Mouse (Mus musculus) forebrain, embryonic 15.5 days (tissue): ENCODE data around the gene Ypel2. TPM values are rescaled to one million over a fixed set of nuclear protein-coding genes. Genes with fewer than 3 reads are reported as not detected.

ENCODE experiments used
- ATAC-seq: fragments of 200-750 bp; cut with Nextera tagmentation; replicated peaks from 2 replicates; pipeline ENCODE4 v1.8.0; 2017; ENCODE audit warnings: mild to moderate bottlenecking, moderate TSS enrichment, moderate library complexity
- H3K27ac ChIP-seq: fragments of 300-500 bp; sonication (generic); replicated peaks from 2 replicates; pipeline ENCODE4 v1.5.1; 2015; ENCODE audit warnings: mild to moderate bottlenecking, inconsistent platforms
- H3K27me3 ChIP-seq: fragments of 300-500 bp; sonication (generic); 2 replicates; pipeline ENCODE4 v1.6.1; 2015; ENCODE audit warnings: inconsistent platforms
- H3K36me3 ChIP-seq: fragments of 300-500 bp; sonication (generic); 2 replicates; pipeline ENCODE4 v1.6.1; 2015; ENCODE audit warnings: mild to moderate bottlenecking, inconsistent platforms
- H3K4me1 ChIP-seq: fragments of 300-500 bp; sonication (generic); 2 replicates; pipeline ENCODE4 v1.6.1; 2015; ENCODE audit warnings: inconsistent platforms
- H3K4me2 ChIP-seq: fragments of 300-500 bp; sonication (generic); replicated peaks from 2 replicates; pipeline ENCODE4 v1.6.1; 2015; ENCODE audit warnings: mild to moderate bottlenecking, inconsistent platforms
- H3K4me3 ChIP-seq: fragments of 300-500 bp; sonication (generic); 2 replicates; pipeline ENCODE4 v1.5.1; 2015; ENCODE audit warnings: mild to moderate bottlenecking, inconsistent platforms
- H3K9ac ChIP-seq: fragments of 300-500 bp; sonication (generic); replicated peaks from 2 replicates; pipeline ENCODE4 v1.6.1; 2015; ENCODE audit warnings: mild to moderate bottlenecking, inconsistent platforms
- H3K9me3 ChIP-seq: fragments of 300-500 bp; sonication (generic); 2 replicates; pipeline ENCODE4 v1.6.1; 2016; ENCODE audit warnings: inconsistent platforms
- WGBS: fragments of 180-500 bp; shearing (Covaris S2); methylation state at CpG from one replicate; pipeline ENCODE4 v1.1.7; 2015; ENCODE audit warnings: mixed read lengths; 5-methylcytosine and 5-hydroxymethylcytosine counted together
- polyA plus RNA-seq: library from polyadenylated mRNA; unstranded; fragments of >200 nt; fragmentation: Nextera tagmentation; extraction: Ambion mirVana; gene quantifications from 2 replicates; pipeline ENCODE4 v1.2.1, GENCODE M21; 2015

The Ypel2 gene
- polyA plus RNA-seq, 1 experiment from 2014 or later: 8.3 TPM

- Histone ChIP-seq H3K9me3 (no peaks in the 10 kb centered on the region), H3K4me2 (no peak overlapping the region), H3K9ac (no peak overlapping the region), H3K36me3 (no peaks in the 10 kb centered on the region), H3K27ac (no peak overlapping the region), H3K27me3 (no peaks in the 10 kb centered on the region), H3K4me3 (no peak overlapping the region), H3K4me1 (no peaks in the 10 kb centered on the region)
- 70% methylated on average over 4 of the region's 4 CpGs for WGBS
- ATAC-seq: no peak
Measured at GRCm38 (mm10) chr11:86904706-86905105, 88.8 kb downstream of the Ypel2 start.

- Histone ChIP-seq H3K36me3 (no peaks in the 10 kb centered on the region), H3K27ac (no peak overlapping the region), H3K4me3 (no peak overlapping the region), H3K9me3 (no peaks in the 10 kb centered on the region), H3K4me2 (no peak overlapping the region), H3K4me1 (peaks cover 10% of the 10 kb centered on the region), H3K9ac (no peak overlapping the region), H3K27me3 (no peaks in the 10 kb centered on the region)
- WGBS: 32% methylated on average over 2 of the region's 2 CpGs
- no peak for ATAC-seq
Measured at GRCm38 (mm10) chr11:86898367-86898766, 95.1 kb downstream of the Ypel2 start.

DNA sequence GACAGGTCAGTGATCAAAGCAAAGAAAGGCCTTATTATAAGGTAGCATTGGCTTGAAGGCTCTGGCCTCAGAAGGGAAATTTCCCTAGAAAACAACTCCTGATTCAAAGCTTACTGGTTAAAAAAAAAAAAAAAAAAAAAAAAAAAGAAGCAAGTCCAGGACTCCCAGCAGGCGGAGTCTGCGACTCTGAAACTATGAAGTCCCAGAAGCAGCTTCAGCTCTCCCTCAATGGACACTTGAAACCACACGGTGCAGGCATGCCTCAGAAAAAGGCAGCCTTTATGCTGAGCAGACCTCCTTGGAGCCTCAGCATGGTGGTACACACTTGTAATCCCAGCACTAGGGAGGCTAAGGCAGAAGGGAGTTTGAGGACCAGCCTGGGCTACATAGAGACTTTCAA is 97.9 kb downstream of the Ypel2 start:
- ATAC-seq: no peak
- no peaks in the 10 kb centered on the region for H3K9me3 ChIP-seq
- H3K27me3 ChIP-seq: no peaks in the 10 kb centered on the region
- no peaks in the 10 kb centered on the region for H3K36me3 ChIP-seq
- H3K9ac ChIP-seq: no peak overlapping the region
- no peak overlapping the region for H3K27ac ChIP-seq
- 40% methylated on average over 3 of the region's 3 CpGs for WGBS
- peaks cover 10% of the 10 kb centered on the region for H3K4me1 ChIP-seq
- no peak overlapping the region for H3K4me2 ChIP-seq
- H3K4me3 ChIP-seq: no peak overlapping the region

- Histone ChIP-seq H3K27ac (no peak overlapping the region), H3K4me2 (no peak overlapping the region), H3K36me3 (no peaks in the 10 kb centered on the region), H3K4me3 (no peak overlapping the region), H3K27me3 (no peaks in the 10 kb centered on the region), H3K9ac (no peak overlapping the region), H3K4me1 (peaks cover 10% of the 10 kb centered on the region), H3K9me3 (no peaks in the 10 kb centered on the region)
- ATAC-seq: no peak
- 55% methylated on average over 9 of the region's 9 CpGs for WGBS
Measured at GRCm38 (mm10) chr11:86895156-86895555, 98.4 kb downstream of the Ypel2 start.

DNA sequence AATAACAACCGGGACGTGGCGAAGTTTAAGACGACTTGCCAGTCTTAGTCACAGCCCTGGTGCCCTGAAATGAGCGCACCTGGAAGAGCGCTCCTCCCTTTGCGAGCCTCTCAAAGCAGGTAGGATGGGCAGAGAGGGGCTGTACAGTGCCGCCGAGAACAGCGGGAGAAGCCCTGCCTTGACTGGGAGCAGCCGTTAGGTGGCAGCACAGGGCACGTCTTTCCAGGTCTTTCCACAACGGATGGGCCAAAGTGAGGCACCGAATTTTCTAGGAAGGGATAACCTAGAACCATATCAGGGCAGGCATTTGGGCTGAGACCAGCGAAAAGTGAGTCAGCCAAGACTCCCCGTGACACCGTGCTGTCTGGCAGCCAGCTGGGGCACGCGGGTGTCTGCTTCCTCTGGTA is 99.3 kb downstream of the Ypel2 start:
- H3K27me3 ChIP-seq: no peaks in the 10 kb centered on the region
- H3K9me3 ChIP-seq: no peaks in the 10 kb centered on the region
- H3K9ac ChIP-seq: peak overlapping the region; percentile 62
- H3K4me1 ChIP-seq: peaks cover 10% of the 10 kb centered on the region
- H3K27ac ChIP-seq: 0 out of 2 replicates have a peak overlapping the region, but pooled peaks have one; percentile 25
- 6% methylated on average over 19 of the region's 19 CpGs for WGBS
- peak; percentile 87 for ATAC-seq
- H3K36me3 ChIP-seq: no peaks in the 10 kb centered on the region
- peak overlapping the region; percentile 75 for H3K4me2 ChIP-seq
- H3K4me3 ChIP-seq: peak overlapping the region; percentile 46

GRCm38 (mm10) chr11:86892996-86893670 is 100.4 kb downstream of the Ypel2 start:
- Histone ChIP-seq H3K36me3 (no peaks in the 10 kb centered on the region), H3K9me3 (no peaks in the 10 kb centered on the region), H3K27ac (no peak overlapping the region), H3K27me3 (no peaks in the 10 kb centered on the region), H3K4me1 (peaks cover 9% of the 10 kb centered on the region), H3K4me3 (no peak overlapping the region), H3K9ac (no peak overlapping the region), H3K4me2 (no peak overlapping the region)
- peak; percentile 6; the same call in 1 of the 2 replicates for ATAC-seq
- 60% methylated on average over 15 of the region's 15 CpGs for WGBS

Other genes starting within 250 kb of the Ypel2 start
- gene Cltc, start 236.1 kb downstream of the Ypel2 start, polyA plus RNA-seq: 127 and 135 TPM in 2 replicates
- 31.2 and 31.7 TPM in 2 replicates for gene Dhx40, start 186.0 kb downstream of the Ypel2 start, polyA plus RNA-seq
- 187 TPM in 2 replicates for gene Gdpd1, start 80.4 kb upstream of the Ypel2 start, polyA plus RNA-seq
- 22.2 and 22.6 TPM in 2 replicates for gene Smg8, start 93.1 kb upstream of the Ypel2 start, polyA plus RNA-seq
- 4.0 and 4.3 TPM in 2 replicates for gene Prr11, start 115.0 kb upstream of the Ypel2 start, polyA plus RNA-seq
- gene Ska2, start 115.5 kb upstream of the Ypel2 start, polyA plus RNA-seq: 73.9 and 80.2 TPM in 2 replicates
- gene Trim37, start 133.4 kb upstream of the Ypel2 start, polyA plus RNA-seq: 86.9 and 90.3 TPM in 2 replicates